Mouse (Mus musculus) G1E (cell line): Measurements from ENCODE around the gene Gpr45.

ENCODE experiments used
- CTCF ChIP-seq: IDR thresholded peaks from 2 replicates; pipeline ENCODE4 v1.5.1; 2012; ENCODE audit warnings: low read depth, low read length, inconsistent platforms, mixed read lengths
- GATA2 ChIP-seq: IDR thresholded peaks from 2 replicates; pipeline ENCODE4 v1.6.1; 2012; ENCODE audit warnings: low read depth, low read length, inconsistent platforms, borderline replicate concordance
- POLR2AphosphoS5 ChIP-seq: IDR thresholded peaks from 2 replicates; pipeline ENCODE4 v1.6.1; 2012; ENCODE audit warnings: low read depth, low read length, inconsistent platforms; ENCODE audit not compliant: insufficient replicate concordance
- TAL1 ChIP-seq: conservative IDR thresholded peaks from 2 replicates; pipeline ENCODE4 v1.6.1; 2012; ENCODE audit warnings: low read depth, low read length, inconsistent platforms, mixed read lengths

DNA sequence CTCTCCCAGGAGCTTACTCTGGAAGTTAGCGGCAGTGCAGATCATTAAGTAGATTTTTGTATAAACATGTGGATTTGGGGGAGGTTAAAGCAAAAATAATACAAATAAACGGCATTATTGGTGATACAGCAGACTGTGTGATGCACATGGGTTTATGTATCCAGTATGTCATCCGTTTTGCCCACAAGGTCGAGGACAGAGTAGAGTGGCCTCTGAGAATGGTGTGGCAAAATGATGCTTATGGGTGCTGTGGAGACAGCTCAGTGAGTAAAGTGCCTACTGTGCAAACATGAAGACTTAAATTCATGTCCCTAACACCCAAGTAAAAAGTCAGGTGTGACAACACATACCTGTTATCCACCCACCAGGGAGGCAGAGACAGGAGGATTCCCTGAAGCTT, 53.9 kb downstream of the Gpr45 start:
- TF ChIP-seq CTCF (no peak), TAL1 (no peak), GATA2 (no peak), POLR2AphosphoS5 (no peak)
